Mouse (Mus musculus): ENCODE measurements around the gene Fam129c. TPM values are rescaled to one million over a fixed set of nuclear protein-coding genes. Genes with fewer than 3 reads are reported as not detected.

The Fam129c gene
- polyA plus RNA-seq, 1 experiment from 2014 or later = 3.5 TPM

Small RNAs within 50 kb of the gene (microRNA-seq; reads per million reads assigned to microRNA genes)
- gene Mir6769b = not detected

Other genes with a start within 250 kb of the Fam129c start
- gene Use1, start 230.8 kb upstream of the Fam129c start, polyA plus RNA-seq (2015; fragmentation: Nextera tagmentation; extraction: Ambion mirVana) = 89.5 and 95.8 TPM in 2 replicates
- 6.3 and 8.5 TPM in 2 replicates for gene Ocel1, start 226.3 kb upstream of the Fam129c start, polyA plus RNA-seq (2015; fragmentation: Nextera tagmentation; extraction: Ambion mirVana)
- gene Nr2f6, start 215.7 kb upstream of the Fam129c start, polyA plus RNA-seq (2015; fragmentation: Nextera tagmentation; extraction: Ambion mirVana) = 35.8 and 51.1 TPM in 2 replicates
- 10.8 and 10.9 TPM in 2 replicates for gene Ushbp1, start 201.8 kb upstream of the Fam129c start, polyA plus RNA-seq (2015; fragmentation: Nextera tagmentation; extraction: Ambion mirVana)
- gene Babam1, start 200.8 kb upstream of the Fam129c start, polyA plus RNA-seq (2015; fragmentation: Nextera tagmentation; extraction: Ambion mirVana) = 84.7 and 86.9 TPM in 2 replicates
- gene Ankle1, start 191.6 kb upstream of the Fam129c start, polyA plus RNA-seq (2015; fragmentation: Nextera tagmentation; extraction: Ambion mirVana) = 32.0 and 39.4 TPM in 2 replicates
- 24.0 and 25.1 TPM in 2 replicates for gene Abhd8, start 134.0 kb upstream of the Fam129c start, polyA plus RNA-seq (2015; fragmentation: Nextera tagmentation; extraction: Ambion mirVana)
- gene Mrpl34, start 132.7 kb upstream of the Fam129c start, polyA plus RNA-seq (2015; fragmentation: Nextera tagmentation; extraction: Ambion mirVana) = 224 and 234 TPM in 2 replicates
- gene Dda1, start 128.4 kb upstream of the Fam129c start, polyA plus RNA-seq (2015; fragmentation: Nextera tagmentation; extraction: Ambion mirVana) = 88.1 and 91.7 TPM in 2 replicates
- gene Ano8, start 111.7 kb upstream of the Fam129c start, polyA plus RNA-seq (2015; fragmentation: Nextera tagmentation; extraction: Ambion mirVana) = 0.20 and 0.43 TPM in 2 replicates
- 14.0 and 14.9 TPM in 2 replicates for gene Gtpbp3, start 109.5 kb upstream of the Fam129c start, polyA plus RNA-seq (2015; fragmentation: Nextera tagmentation; extraction: Ambion mirVana)
- 70.9 and 80.9 TPM in 2 replicates for gene Plvap, start 85.9 kb upstream of the Fam129c start, polyA plus RNA-seq (2015; fragmentation: Nextera tagmentation; extraction: Ambion mirVana)
- 0.26 and 0.28 TPM in 2 replicates for gene Ccdc194, start 71.9 kb upstream of the Fam129c start, polyA plus RNA-seq (2015; fragmentation: Nextera tagmentation; extraction: Ambion mirVana)
- gene Bst2, start 60.2 kb upstream of the Fam129c start, polyA plus RNA-seq (2015; fragmentation: Nextera tagmentation; extraction: Ambion mirVana) = 38.8 and 42.0 TPM in 2 replicates
- gene Mvb12a, start 54.7 kb upstream of the Fam129c start, polyA plus RNA-seq (2015; fragmentation: Nextera tagmentation; extraction: Ambion mirVana) = 126 and 130 TPM in 2 replicates
- 1.3 and 1.8 TPM in 2 replicates for gene Tmem221, start 38.8 kb upstream of the Fam129c start, polyA plus RNA-seq (2015; fragmentation: Nextera tagmentation; extraction: Ambion mirVana)
- 0.06 TPM in 1 of 2 replicates, not detected in the other for gene Nxnl1, start 31.0 kb upstream of the Fam129c start, polyA plus RNA-seq (2015; fragmentation: Nextera tagmentation; extraction: Ambion mirVana)
- gene Slc27a1, start 28.8 kb upstream of the Fam129c start, polyA plus RNA-seq (2015; fragmentation: Nextera tagmentation; extraction: Ambion mirVana) = 21.0 and 24.3 TPM in 2 replicates
- gene Pgls, start 5.5 kb upstream of the Fam129c start, polyA plus RNA-seq (2015; fragmentation: Nextera tagmentation; extraction: Ambion mirVana) = 244 and 252 TPM in 2 replicates
- 68.0 and 70.5 TPM in 2 replicates for gene Colgalt1, start 13.3 kb downstream of the Fam129c start, polyA plus RNA-seq (2015; fragmentation: Nextera tagmentation; extraction: Ambion mirVana)
- gene Unc13a, start 74.1 kb downstream of the Fam129c start, polyA plus RNA-seq (2015; fragmentation: Nextera tagmentation; extraction: Ambion mirVana) = 0.98 and 1.2 TPM in 2 replicates
- 11.5 and 13.5 TPM in 2 replicates for gene Jak3, start 78.6 kb downstream of the Fam129c start, polyA plus RNA-seq (2015; fragmentation: Nextera tagmentation; extraction: Ambion mirVana)
- 2.4 and 2.5 TPM in 2 replicates for gene Insl3, start 91.6 kb downstream of the Fam129c start, polyA plus RNA-seq (2015; fragmentation: Nextera tagmentation; extraction: Ambion mirVana)
- gene B3gnt3, start 104.1 kb downstream of the Fam129c start, polyA plus RNA-seq (2015; fragmentation: Nextera tagmentation; extraction: Ambion mirVana) = 19.2 and 20.9 TPM in 2 replicates
- 5.0 and 6.4 TPM in 2 replicates for gene Fcho1, start 128.1 kb downstream of the Fam129c start, polyA plus RNA-seq (2015; fragmentation: Nextera tagmentation; extraction: Ambion mirVana)

All from intestine, embryonic 16.5 days (tissue).